In the genomic region with DNA sequence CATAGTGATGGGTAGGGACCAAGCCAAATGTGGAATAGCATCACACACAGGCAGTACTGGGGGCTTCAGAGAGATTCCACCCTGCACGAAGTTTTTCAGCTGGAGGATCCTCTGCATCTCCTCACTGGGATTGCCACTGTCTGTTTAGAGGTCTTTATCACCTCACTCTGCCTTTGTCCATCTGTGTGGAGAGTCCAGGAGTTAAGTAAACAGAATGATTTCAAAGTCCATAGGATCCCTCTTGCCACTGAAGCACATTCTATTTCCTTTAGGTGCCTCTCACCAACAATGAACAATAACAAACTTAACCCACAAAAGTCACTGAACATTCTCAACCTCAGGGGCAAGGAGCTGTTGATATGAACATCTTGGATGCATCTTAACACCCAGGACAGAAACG, we compare ENCODE assay signal across 25 mouse cellular contexts.
A peak's percentile ranks its signal among the peaks of the same experiment; 100 is the strongest.
DNase-seq lines count a peak whose midpoint lies in the region; ATAC-seq and TF ChIP-seq lines count a peak whose summit lies in the region.
"Had no signal": no experiment of that assay in that cellular context is flagged by ENCODE, and none has a peak within 500 bp of the region (broad histone marks: within the 10 kb centered on the region; RNA-seq: fewer than 3 reads in every experiment).

No protein-coding gene starts in this region.

- peak; percentile 50; the same call in 1 of the 2 replicates for ATAC-seq in intestine, embryonic 16.5 days
- no peak for ATAC-seq in intestine, postnatal 0 days
- ATAC-seq in liver, embryonic 13.5 days (ENCODE audit: low read depth) = peak; percentile 64
- peak; percentile 76 for ATAC-seq in liver, embryonic 16.5 days (ENCODE audit: low read depth)
- no peak for ATAC-seq in forebrain, embryonic 15.5 days (replicated peaks)
- ATAC-seq: activated CD4-positive, CD25-positive, alpha-beta regulatory T cell, adult 4 months; forebrain, postnatal 0 days; hindbrain, postnatal 0 days had no signal

- no peak for DNase-seq in liver, embryonic 13.5 days
- DNase-seq in heart, embryonic 10.5 days (ENCODE audit: low spot score) = no peak
- DNase-seq in frontal cortex, adult 2 months (ENCODE audit: extremely low spot score in 1 of 2, low spot score in 1 of 2) = no peak
- DNase-seq: adrenal gland, adult 8-10 months; adrenal gland, postnatal 25 days; cerebellum, adult 18-20 months; cerebellum, adult 9-10 months; cerebellum, postnatal 14 days; forebrain, postnatal 0 days; gastrocnemius, postnatal 25 days; heart, adult 18-20 months; heart, postnatal 14 days; heart, postnatal 4 days had no signal

- H3K9ac ChIP-seq in intestine, embryonic 16.5 days (ENCODE audit: low read depth, low read length) = no peak overlapping the region
- H3K9ac ChIP-seq in intestine, postnatal 0 days (ENCODE audit: low read depth, low read length) = no peak overlapping the region
- H3K9ac ChIP-seq in liver, embryonic 13.5 days = no peak overlapping the region
- H3K9ac ChIP-seq in liver, embryonic 16.5 days (ENCODE audit: low read depth, low read length) = no peak overlapping the region
- no peak overlapping the region for H3K9ac ChIP-seq in forebrain, embryonic 15.5 days (replicated peaks)
- H3K9ac ChIP-seq: embryonic facial prominence, embryonic 13.5 days; forebrain, embryonic 12.5 days; forebrain, postnatal 0 days; heart, embryonic 13.5 days; hindbrain, embryonic 14.5 days had no signal

- no peaks in the 10 kb centered on the region for H3K36me3 ChIP-seq in intestine, embryonic 16.5 days (ENCODE audit: control insufficient read depth, insufficient read depth, low read length)
- no peaks in the 10 kb centered on the region for H3K36me3 ChIP-seq in intestine, postnatal 0 days (ENCODE audit: control insufficient read depth, insufficient read depth)
- no peaks in the 10 kb centered on the region for H3K36me3 ChIP-seq in liver, embryonic 13.5 days
- no peaks in the 10 kb centered on the region for H3K36me3 ChIP-seq in liver, embryonic 16.5 days (ENCODE audit: control insufficient read depth, insufficient read depth)
- H3K36me3 ChIP-seq in heart, embryonic 10.5 days = no peaks in the 10 kb centered on the region
- no peaks in the 10 kb centered on the region for H3K36me3 ChIP-seq in forebrain, embryonic 15.5 days
- H3K36me3 ChIP-seq: embryonic facial prominence, embryonic 10.5 days; embryonic facial prominence, embryonic 13.5 days; forebrain, embryonic 12.5 days; heart, embryonic 13.5 days had no signal

- no peaks in the 10 kb centered on the region for H3K4me1 ChIP-seq in intestine, embryonic 16.5 days (ENCODE audit: control insufficient read depth, insufficient read depth, low read length)
- no peaks in the 10 kb centered on the region for H3K4me1 ChIP-seq in intestine, postnatal 0 days (replicated peaks; ENCODE audit: control insufficient read depth, insufficient read depth, low read length)
- no peaks in the 10 kb centered on the region; the same call in 1 of the 2 replicates for H3K4me1 ChIP-seq in liver, embryonic 13.5 days (replicated peaks)
- H3K4me1 ChIP-seq in liver, embryonic 16.5 days (ENCODE audit: control insufficient read depth, low read depth, low read length) = no peaks in the 10 kb centered on the region; the same call in 1 of the 2 replicates
- no peaks in the 10 kb centered on the region for H3K4me1 ChIP-seq in heart, embryonic 10.5 days
- no peaks in the 10 kb centered on the region for H3K4me1 ChIP-seq in forebrain, embryonic 15.5 days
- H3K4me1 ChIP-seq: embryonic facial prominence, embryonic 13.5 days; forebrain, embryonic 12.5 days; heart, embryonic 13.5 days had no signal

- no peaks in the 10 kb centered on the region for H3K27me3 ChIP-seq in intestine, embryonic 16.5 days (replicated peaks; ENCODE audit: control insufficient read depth, insufficient read depth, low read length)
- no peaks in the 10 kb centered on the region for H3K27me3 ChIP-seq in intestine, postnatal 0 days (replicated peaks; ENCODE audit: control insufficient read depth, insufficient read depth, low read length)
- H3K27me3 ChIP-seq in liver, embryonic 13.5 days = no peaks in the 10 kb centered on the region
- no peaks in the 10 kb centered on the region for H3K27me3 ChIP-seq in liver, embryonic 16.5 days (ENCODE audit: control insufficient read depth, insufficient read depth, low read depth, low read length)
- no peaks in the 10 kb centered on the region for H3K27me3 ChIP-seq in heart, embryonic 10.5 days (ENCODE audit: insufficient read depth, poor library complexity, severe bottlenecking)
- no peaks in the 10 kb centered on the region for H3K27me3 ChIP-seq in forebrain, embryonic 15.5 days
- H3K27me3 ChIP-seq: embryonic facial prominence, embryonic 13.5 days; forebrain, embryonic 12.5 days; heart, embryonic 13.5 days had no signal

- H3K4me3 ChIP-seq in intestine, embryonic 16.5 days (ENCODE audit: low read length) = no peak overlapping the region
- no peak overlapping the region for H3K4me3 ChIP-seq in intestine, postnatal 0 days (ENCODE audit: low read depth, low read length)
- H3K4me3 ChIP-seq in liver, embryonic 13.5 days (replicated peaks) = no peak overlapping the region
- H3K4me3 ChIP-seq in liver, embryonic 16.5 days (ENCODE audit: low read depth, low read length) = no peak overlapping the region
- H3K4me3 ChIP-seq in heart, embryonic 10.5 days = no peak overlapping the region
- no peak overlapping the region for H3K4me3 ChIP-seq in forebrain, embryonic 15.5 days
- H3K4me3 ChIP-seq: embryonic facial prominence, embryonic 10.5 days; embryonic facial prominence, embryonic 13.5 days; erythroblast, embryonic 14.5 days; forebrain, embryonic 12.5 days; heart, embryonic 13.5 days had no signal

- H3K4me2 ChIP-seq in intestine, embryonic 16.5 days (ENCODE audit: low read depth, low read length) = no peak overlapping the region
- H3K4me2 ChIP-seq in intestine, postnatal 0 days (replicated peaks; ENCODE audit: low read depth) = no peak overlapping the region
- H3K4me2 ChIP-seq in liver, embryonic 13.5 days = 0 out of 2 replicates have a peak overlapping the region, but pooled peaks have one; percentile 14
- H3K4me2 ChIP-seq in liver, embryonic 16.5 days (ENCODE audit: low read depth, low read length) = peak overlapping the region; percentile 15; the same call in 1 of the 2 replicates
- H3K4me2 ChIP-seq in forebrain, embryonic 15.5 days (replicated peaks) = no peak overlapping the region
- H3K4me2 ChIP-seq: embryonic facial prominence, embryonic 13.5 days; forebrain, embryonic 12.5 days; heart, embryonic 13.5 days; hindbrain, embryonic 14.5 days had no signal

- no peak overlapping the region for H3K27ac ChIP-seq in intestine, embryonic 16.5 days (ENCODE audit: low read length)
- no peak overlapping the region for H3K27ac ChIP-seq in intestine, postnatal 0 days (ENCODE audit: low read depth, low read length)
- H3K27ac ChIP-seq in liver, embryonic 13.5 days = no peak overlapping the region
- H3K27ac ChIP-seq in liver, embryonic 16.5 days (ENCODE audit: low read length) = peak overlapping the region; percentile 42
- H3K27ac ChIP-seq in heart, embryonic 10.5 days = no peak overlapping the region
- H3K27ac ChIP-seq in forebrain, embryonic 15.5 days (replicated peaks) = no peak overlapping the region
- H3K27ac ChIP-seq: embryonic facial prominence, embryonic 10.5 days; embryonic facial prominence, embryonic 13.5 days; forebrain, embryonic 12.5 days; heart, embryonic 13.5 days; hindbrain, embryonic 14.5 days; hindbrain, postnatal 0 days had no signal

- H3K9me3 ChIP-seq in intestine, embryonic 16.5 days (ENCODE audit: control insufficient read depth, low read length) = no peaks in the 10 kb centered on the region
- H3K9me3 ChIP-seq in intestine, postnatal 0 days (ENCODE audit: control insufficient read depth) = no peaks in the 10 kb centered on the region
- no peaks in the 10 kb centered on the region for H3K9me3 ChIP-seq in liver, embryonic 13.5 days (replicated peaks)
- H3K9me3 ChIP-seq in liver, embryonic 16.5 days (replicated peaks; ENCODE audit: control insufficient read depth, low read length) = no peaks in the 10 kb centered on the region
- no peaks in the 10 kb centered on the region for H3K9me3 ChIP-seq in heart, embryonic 10.5 days
- no peaks in the 10 kb centered on the region for H3K9me3 ChIP-seq in forebrain, embryonic 15.5 days
- H3K9me3 ChIP-seq: embryonic facial prominence, embryonic 10.5 days; embryonic facial prominence, embryonic 13.5 days; forebrain, embryonic 12.5 days; heart, embryonic 13.5 days had no signal

- TF ChIP-seq CTCF in intestine, postnatal 0 days (IDR thresholded peaks at IDR 0.05; ENCODE audit: low read depth) = no peak

- WGBS in intestine, embryonic 16.5 days = 42% methylated on average over 2 of the region's 2 CpGs
- WGBS in intestine, postnatal 0 days = 44% methylated on average over 2 of the region's 2 CpGs
- 36% methylated on average over 2 of the region's 2 CpGs for WGBS in liver, embryonic 13.5 days (ENCODE audit: insufficient replicate concordance)
- 31% methylated on average over 2 of the region's 2 CpGs for WGBS in liver, embryonic 16.5 days (ENCODE audit: insufficient replicate concordance)
- 42% methylated on average over 2 of the region's 2 CpGs for WGBS in heart, embryonic 10.5 days
- WGBS in forebrain, embryonic 15.5 days = 78% methylated on average over 2 of the region's 2 CpGs

Comparison
In these comparisons a context has a peak if more than half of its experiments do, and no peak if none do; other contexts are left out.
1. ATAC-seq: peak in intestine, embryonic 16.5 days (single experiment), liver, embryonic 13.5 days (single experiment) and liver, embryonic 16.5 days (single experiment); none in intestine, postnatal 0 days (single experiment) and forebrain, embryonic 15.5 days (single experiment).
2. H3K4me2 ChIP-seq: peak in liver, embryonic 13.5 days (single experiment) and liver, embryonic 16.5 days (single experiment); none in intestine, embryonic 16.5 days (single experiment), intestine, postnatal 0 days (single experiment) and forebrain, embryonic 15.5 days (single experiment).